Mouse (Mus musculus): ENCODE results near the gene Rab3b. TPM values are rescaled to one million over a fixed set of nuclear protein-coding genes. Genes with fewer than 3 reads are reported as not detected.
A peak's percentile ranks its signal among the peaks of the same experiment; 100 is the strongest.

Gene Rab3b
- polyA plus RNA-seq, 1 experiment from 2014 or later = 29.5 TPM

DNA sequence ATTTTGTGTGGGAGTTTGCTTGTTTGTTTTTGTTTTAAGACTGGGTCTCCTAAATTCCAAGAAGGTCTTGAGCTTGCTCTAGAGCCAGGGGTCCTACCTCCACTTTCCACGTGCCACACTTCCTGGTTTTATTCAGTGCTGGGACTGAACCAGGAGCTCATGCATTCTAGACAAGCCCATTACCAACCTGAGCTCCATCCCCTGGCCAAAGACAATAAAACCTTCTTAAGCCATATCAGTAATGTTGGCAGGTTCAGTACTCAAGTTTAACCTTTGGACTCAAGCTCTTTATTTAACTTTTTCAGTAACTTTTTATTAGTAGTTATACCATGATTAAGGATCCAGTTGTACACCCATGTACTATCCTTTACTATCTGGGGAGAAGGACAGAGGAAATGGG is 54.3 kb downstream of the Rab3b start:
- Histone ChIP-seq H3K9me3 (no peaks in the 10 kb centered on the region), H3K4me2 (replicated peaks) (no peak overlapping the region), H3K27ac (replicated peaks) (no peak overlapping the region), H3K9ac (replicated peaks) (no peak overlapping the region), H3K27me3 (peaks cover 33% of the 10 kb centered on the region), H3K4me3 (no peak overlapping the region), H3K36me3 (no peaks in the 10 kb centered on the region), H3K4me1 (peaks cover 3% of the 10 kb centered on the region)
- 69% methylated on average over 1 of the region's 1 CpGs for WGBS
- no peak for ATAC-seq (ENCODE audit: low FRiP score, low read depth)

DNA sequence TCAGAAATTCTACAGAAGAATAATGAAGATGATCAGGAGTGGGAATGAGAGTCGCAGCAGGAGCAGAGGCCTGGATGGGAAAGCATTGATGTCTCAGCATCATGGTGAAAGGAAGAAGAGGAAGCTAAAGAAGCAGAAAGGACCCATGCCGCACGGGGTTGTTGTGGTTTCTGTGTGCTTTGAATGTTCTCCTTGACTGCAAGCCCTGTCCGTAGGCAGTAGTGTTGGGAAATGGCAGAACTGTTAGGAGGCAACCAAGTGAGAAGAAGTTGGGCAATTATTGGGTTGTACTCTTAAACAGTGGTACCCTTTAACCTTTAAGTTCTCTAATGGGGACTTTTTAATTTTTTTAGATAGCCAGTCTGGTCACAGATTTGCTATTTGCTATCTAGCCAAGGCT is 56.0 kb downstream of the Rab3b start:
- H3K4me3 ChIP-seq = no peak overlapping the region
- H3K9me3 ChIP-seq = no peaks in the 10 kb centered on the region
- H3K27ac ChIP-seq (replicated peaks) = no peak overlapping the region
- no peak overlapping the region for H3K9ac ChIP-seq (replicated peaks)
- 91% methylated on average over 4 of the region's 4 CpGs for WGBS
- no peak overlapping the region for H3K4me2 ChIP-seq (replicated peaks)
- H3K27me3 ChIP-seq = peaks cover 50% of the 10 kb centered on the region
- peaks cover 10% of the 10 kb centered on the region for H3K4me1 ChIP-seq
- no peak for ATAC-seq (ENCODE audit: low FRiP score, low read depth)
- no peaks in the 10 kb centered on the region for H3K36me3 ChIP-seq

DNA sequence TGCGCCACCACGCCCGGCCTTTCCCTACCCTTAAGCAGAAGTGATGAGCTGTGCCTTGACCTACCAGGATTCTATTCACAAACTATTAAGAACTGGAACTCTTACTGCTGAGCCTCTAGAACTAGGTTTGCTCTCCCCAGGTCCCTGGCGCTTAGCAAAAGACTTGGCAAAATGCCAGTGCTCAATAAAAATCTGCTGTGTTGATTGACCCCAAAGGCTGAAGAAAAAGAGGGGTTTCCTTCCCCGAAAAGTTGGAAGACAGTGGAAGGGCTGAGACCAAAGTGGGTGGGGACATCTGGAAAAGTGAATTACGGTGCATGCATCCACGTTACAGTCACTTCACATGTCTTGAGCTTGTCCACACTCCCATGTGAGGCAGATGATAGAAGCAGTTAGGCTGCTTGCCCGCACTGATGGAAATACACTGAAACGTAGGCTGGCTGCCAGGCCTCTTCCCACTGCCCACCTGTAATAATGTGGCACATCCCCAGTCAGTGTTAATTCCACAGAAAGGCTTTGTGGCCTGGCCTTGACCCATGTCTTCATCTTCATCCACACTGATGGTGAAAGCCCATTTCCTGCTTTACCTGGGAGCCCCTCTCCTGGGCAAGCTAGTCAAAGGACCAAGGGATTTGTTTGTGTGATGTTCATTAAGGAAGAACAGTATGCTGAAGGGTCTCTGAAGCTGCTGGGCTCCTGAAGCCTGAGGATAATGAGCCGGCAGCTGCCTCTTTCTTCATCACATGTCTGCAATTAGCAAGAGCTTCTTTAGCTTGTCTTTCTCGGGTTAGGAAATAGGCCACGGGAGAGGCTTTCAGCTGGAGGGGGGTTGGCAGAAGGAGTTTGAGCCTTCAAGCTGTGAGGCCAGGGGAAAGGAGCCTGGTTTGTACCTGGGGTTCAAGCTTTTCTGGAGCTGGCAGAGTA is 59.2 kb downstream of the Rab3b start:
- WGBS = 68% methylated on average over 12 of the region's 12 CpGs
- 0 out of 2 replicates have a peak, but pooled peaks have one; percentile 23 for ATAC-seq (ENCODE audit: low FRiP score, low read depth)
- peaks cover 21% of the 10 kb centered on the region for H3K4me1 ChIP-seq
- H3K36me3 ChIP-seq = no peaks in the 10 kb centered on the region
- no peak overlapping the region for H3K4me3 ChIP-seq
- H3K27ac ChIP-seq (replicated peaks) = no peak overlapping the region; the same call in 1 of the 2 replicates
- H3K9ac ChIP-seq (replicated peaks) = no peak overlapping the region
- no peaks in the 10 kb centered on the region for H3K9me3 ChIP-seq
- H3K27me3 ChIP-seq = peaks cover 74% of the 10 kb centered on the region
- H3K4me2 ChIP-seq (replicated peaks) = no peak overlapping the region

DNA sequence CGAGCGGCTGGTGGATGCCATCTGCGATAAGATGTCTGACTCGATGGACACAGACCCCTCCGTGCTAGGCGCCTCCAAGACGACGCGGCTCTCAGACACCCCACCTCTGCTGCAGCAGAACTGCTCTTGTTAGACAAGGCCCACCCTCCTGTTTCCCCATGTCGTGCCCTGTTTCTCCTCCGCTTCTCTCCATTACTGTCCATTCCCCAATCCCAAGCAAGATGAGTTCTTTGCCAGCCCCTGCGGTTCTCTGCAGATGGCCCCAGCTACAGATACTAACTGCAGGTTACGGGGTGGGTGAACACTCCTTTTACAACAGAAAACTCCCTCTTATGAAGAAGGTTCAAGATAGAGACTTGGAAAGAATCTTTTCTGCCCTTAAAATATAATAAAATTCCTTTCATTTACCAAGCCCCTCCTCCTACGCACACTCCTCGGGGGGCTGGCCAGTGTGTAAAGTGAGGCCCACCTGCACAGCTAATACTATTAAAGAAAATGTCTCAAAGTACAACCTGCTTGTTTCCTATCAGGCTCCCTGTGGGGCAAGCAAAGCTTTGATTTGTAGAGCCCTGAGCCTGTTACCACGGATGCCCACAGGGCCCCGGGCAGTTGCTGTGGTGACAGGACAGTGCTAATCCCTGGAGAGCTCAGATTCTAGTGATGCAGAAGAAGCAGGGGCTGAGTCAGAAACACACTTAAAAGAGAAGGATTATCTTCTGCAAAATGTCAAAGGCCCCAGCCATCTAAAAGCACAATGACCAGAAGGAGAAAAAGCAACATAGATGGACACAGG is 62.0 kb downstream of the Rab3b start:
- Histone ChIP-seq H3K36me3 (no peaks in the 10 kb centered on the region), H3K9ac (replicated peaks) (0 out of 2 replicates have a peak overlapping the region, but pooled peaks have one; percentile 15), H3K9me3 (no peaks in the 10 kb centered on the region), H3K27me3 (peaks cover 86% of the 10 kb centered on the region), H3K27ac (replicated peaks) (no peak overlapping the region; the same call in 1 of the 2 replicates), H3K4me2 (replicated peaks) (no peak overlapping the region), H3K4me1 (peaks cover 21% of the 10 kb centered on the region), H3K4me3 (no peak overlapping the region)
- peak; percentile 58; the same call in 1 of the 2 replicates for ATAC-seq (ENCODE audit: low FRiP score, low read depth)
- 54% methylated on average over 17 of the region's 17 CpGs for WGBS

DNA sequence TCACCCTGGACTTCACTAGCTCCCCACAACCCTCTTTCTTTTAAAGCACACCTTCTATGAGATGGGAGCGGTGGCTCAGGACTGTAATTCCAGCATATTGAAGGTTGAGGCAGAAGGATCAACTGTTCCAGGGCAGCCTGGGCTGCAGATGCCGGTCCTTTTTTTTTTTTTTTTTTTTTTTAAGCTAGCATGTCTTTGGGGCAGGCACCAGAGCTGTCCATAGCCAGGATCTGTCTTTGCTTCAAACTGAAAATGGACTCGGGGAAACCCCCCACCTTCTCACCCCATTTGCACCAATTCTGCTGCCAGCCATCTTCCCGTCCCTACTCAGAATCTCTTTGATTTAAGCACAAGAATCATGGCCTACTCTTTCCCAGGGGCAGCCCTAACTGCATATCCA is 63.3 kb downstream of the Rab3b start:
- Histone ChIP-seq H3K36me3 (no peaks in the 10 kb centered on the region), H3K27ac (replicated peaks) (no peak overlapping the region), H3K4me3 (no peak overlapping the region), H3K4me2 (replicated peaks) (no peak overlapping the region), H3K9ac (replicated peaks) (no peak overlapping the region), H3K4me1 (peaks cover 21% of the 10 kb centered on the region), H3K9me3 (no peaks in the 10 kb centered on the region), H3K27me3 (peaks cover 76% of the 10 kb centered on the region)
- 85% methylated on average over 4 of the region's 4 CpGs for WGBS
- ATAC-seq (ENCODE audit: low FRiP score, low read depth) = no peak

DNA sequence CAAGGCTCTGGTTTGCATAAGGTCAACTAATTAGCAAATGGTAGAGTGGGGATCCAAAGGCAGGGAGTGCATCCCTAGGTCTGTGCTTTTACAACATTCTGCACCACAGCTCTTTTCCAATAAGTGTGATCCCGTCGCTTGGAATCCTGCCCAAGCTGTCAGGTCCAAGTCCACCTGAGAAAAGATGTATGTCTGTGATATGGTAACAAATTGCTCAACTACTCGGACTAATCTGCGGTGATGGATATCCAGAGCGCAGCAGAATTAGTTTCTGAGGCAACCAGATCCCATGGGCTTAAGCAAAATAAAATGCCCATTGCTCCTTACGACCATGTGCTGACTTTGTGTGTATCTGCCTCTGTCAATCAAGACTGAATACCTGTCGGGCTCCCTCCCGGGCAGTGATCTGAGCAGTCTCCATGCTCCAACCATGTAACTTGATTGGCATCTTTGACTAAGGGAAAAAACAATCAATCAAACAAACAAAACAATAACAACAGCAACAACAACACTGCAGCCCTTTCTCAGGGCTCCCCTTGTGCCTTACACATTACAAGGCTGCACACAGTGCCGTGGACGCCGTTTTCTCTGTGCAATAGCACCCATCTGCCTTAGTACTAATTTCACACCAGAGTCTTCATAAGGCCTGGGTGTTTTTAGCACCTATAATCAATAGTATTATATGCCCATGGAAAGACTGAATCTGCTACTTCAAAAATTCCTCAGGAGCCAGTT is 64.3 kb downstream of the Rab3b start:
- 78% methylated on average over 11 of the region's 11 CpGs for WGBS
- ATAC-seq (ENCODE audit: low FRiP score, low read depth) = no peak
- Histone ChIP-seq H3K4me1 (peaks cover 18% of the 10 kb centered on the region), H3K9ac (replicated peaks) (no peak overlapping the region), H3K27me3 (peaks cover 68% of the 10 kb centered on the region), H3K4me3 (no peak overlapping the region), H3K9me3 (no peaks in the 10 kb centered on the region), H3K36me3 (no peaks in the 10 kb centered on the region), H3K4me2 (replicated peaks) (no peak overlapping the region), H3K27ac (replicated peaks) (no peak overlapping the region)

DNA sequence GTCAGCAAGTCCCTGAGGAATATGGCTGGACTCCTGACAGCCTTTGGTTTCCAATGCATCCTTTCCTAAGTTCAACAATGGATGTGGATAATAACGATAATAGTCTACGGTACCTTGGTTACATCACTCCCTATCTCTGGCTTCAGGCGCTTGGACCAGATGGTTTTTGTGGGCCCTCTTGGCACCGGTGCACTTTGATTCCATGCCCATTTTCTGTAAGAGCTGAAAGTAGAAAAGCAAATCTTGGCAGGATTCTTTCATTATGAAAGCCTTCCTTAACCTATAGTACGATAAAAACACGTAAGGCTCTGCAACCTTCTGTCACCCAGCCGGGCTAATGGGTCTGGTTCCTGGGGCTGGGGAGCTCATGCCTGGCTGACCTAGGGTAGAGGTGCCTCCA is 70.3 kb downstream of the Rab3b start:
- ATAC-seq (ENCODE audit: low FRiP score, low read depth) = no peak
- no peaks in the 10 kb centered on the region for H3K4me1 ChIP-seq
- no peak overlapping the region for H3K27ac ChIP-seq (replicated peaks)
- no peak overlapping the region for H3K4me2 ChIP-seq (replicated peaks)
- 95% methylated on average over 7 of the region's 7 CpGs for WGBS
- peaks cover 25% of the 10 kb centered on the region for H3K27me3 ChIP-seq
- H3K9ac ChIP-seq (replicated peaks) = no peak overlapping the region
- H3K36me3 ChIP-seq = no peaks in the 10 kb centered on the region
- H3K4me3 ChIP-seq = no peak overlapping the region
- H3K9me3 ChIP-seq = no peaks in the 10 kb centered on the region

DNA sequence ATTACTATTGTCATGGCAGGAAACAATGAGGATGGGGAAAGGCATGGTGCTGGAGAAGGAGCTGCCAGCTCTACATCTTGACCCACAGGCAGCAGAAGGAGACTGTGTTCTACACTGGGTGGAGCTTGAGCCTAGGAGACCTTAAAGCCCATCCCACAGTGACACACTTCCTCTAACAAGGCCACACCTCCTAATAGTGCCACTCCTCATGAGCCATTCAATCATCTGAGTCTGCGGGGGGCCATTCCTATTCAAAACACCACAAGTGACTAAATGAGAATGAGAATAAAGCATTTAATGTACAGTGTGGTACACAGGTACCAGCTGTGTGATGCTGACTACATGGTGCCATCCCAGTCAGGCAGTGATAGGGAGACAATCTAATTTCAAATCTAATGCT is 71.3 kb downstream of the Rab3b start:
- Histone ChIP-seq H3K9ac (replicated peaks) (no peak overlapping the region), H3K27ac (replicated peaks) (no peak overlapping the region), H3K4me2 (replicated peaks) (no peak overlapping the region), H3K36me3 (no peaks in the 10 kb centered on the region), H3K27me3 (peaks cover 16% of the 10 kb centered on the region; the same call in 1 of the 2 replicates), H3K4me1 (no peaks in the 10 kb centered on the region), H3K4me3 (no peak overlapping the region), H3K9me3 (no peaks in the 10 kb centered on the region)
- ATAC-seq (ENCODE audit: low FRiP score, low read depth) = no peak
- WGBS = 100% methylated on average over 1 of the region's 1 CpGs

DNA sequence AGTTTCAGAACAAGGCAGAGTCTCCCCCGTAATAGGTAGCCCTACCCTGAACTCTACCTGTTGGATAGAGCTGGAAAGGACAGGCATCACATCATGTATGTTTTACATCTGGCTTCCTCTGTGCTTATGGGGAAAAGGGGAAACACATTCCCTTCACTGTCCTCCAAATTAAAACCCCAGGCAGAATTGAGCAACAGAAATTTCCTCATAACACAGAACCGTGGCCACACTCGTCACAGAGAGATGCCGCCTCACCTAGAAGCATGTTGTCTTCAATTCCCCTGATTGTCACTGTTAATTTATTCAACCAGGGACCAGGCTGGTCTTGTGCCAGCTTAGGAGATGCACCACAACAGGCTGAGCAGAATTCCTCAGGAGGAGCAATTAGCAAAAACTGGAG is 72.8 kb downstream of the Rab3b start:
- 91% methylated on average over 4 of the region's 4 CpGs for WGBS
- H3K4me3 ChIP-seq = no peak overlapping the region

DNA sequence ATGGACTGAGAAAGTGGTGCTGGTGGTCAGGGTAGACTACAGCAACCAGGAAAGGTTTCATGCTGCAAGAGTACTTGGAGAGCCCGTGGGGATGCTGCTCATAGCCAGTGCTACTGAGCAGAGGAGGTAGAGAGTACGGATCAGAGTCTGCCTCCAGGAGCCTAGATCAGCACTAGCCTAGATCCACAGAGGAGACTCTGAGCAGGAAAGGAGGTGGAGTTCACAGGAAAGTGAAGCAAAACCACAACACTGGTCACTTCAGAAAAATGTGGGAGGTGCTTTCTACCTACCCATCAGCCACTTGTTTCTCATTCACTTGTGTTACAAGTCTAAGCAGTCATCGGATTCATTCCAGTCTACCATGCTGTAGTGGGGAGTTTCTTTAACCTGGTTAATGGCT is 80.8 kb downstream of the Rab3b start:
- Histone ChIP-seq H3K27ac (replicated peaks) (no peak overlapping the region), H3K36me3 (no peaks in the 10 kb centered on the region), H3K9me3 (no peaks in the 10 kb centered on the region), H3K27me3 (no peaks in the 10 kb centered on the region), H3K4me1 (no peaks in the 10 kb centered on the region), H3K4me3 (no peak overlapping the region), H3K4me2 (replicated peaks) (no peak overlapping the region), H3K9ac (replicated peaks) (no peak overlapping the region)
- ATAC-seq (ENCODE audit: low FRiP score, low read depth) = no peak
- 86% methylated on average over 3 of the region's 3 CpGs for WGBS

More for the DNA sequence above, 72.8 kb downstream of the Rab3b start:
- Histone ChIP-seq H3K4me2 (replicated peaks) (no peak overlapping the region), H3K9ac (replicated peaks) (no peak overlapping the region), H3K4me1 (no peaks in the 10 kb centered on the region), H3K9me3 (no peaks in the 10 kb centered on the region), H3K27me3 (0 out of 2 replicates have a peak, but pooled peaks cover 9% of the 10 kb centered on the region), H3K36me3 (no peaks in the 10 kb centered on the region), H3K27ac (replicated peaks) (no peak overlapping the region)
- no peak for ATAC-seq (ENCODE audit: low FRiP score, low read depth)

DNA sequence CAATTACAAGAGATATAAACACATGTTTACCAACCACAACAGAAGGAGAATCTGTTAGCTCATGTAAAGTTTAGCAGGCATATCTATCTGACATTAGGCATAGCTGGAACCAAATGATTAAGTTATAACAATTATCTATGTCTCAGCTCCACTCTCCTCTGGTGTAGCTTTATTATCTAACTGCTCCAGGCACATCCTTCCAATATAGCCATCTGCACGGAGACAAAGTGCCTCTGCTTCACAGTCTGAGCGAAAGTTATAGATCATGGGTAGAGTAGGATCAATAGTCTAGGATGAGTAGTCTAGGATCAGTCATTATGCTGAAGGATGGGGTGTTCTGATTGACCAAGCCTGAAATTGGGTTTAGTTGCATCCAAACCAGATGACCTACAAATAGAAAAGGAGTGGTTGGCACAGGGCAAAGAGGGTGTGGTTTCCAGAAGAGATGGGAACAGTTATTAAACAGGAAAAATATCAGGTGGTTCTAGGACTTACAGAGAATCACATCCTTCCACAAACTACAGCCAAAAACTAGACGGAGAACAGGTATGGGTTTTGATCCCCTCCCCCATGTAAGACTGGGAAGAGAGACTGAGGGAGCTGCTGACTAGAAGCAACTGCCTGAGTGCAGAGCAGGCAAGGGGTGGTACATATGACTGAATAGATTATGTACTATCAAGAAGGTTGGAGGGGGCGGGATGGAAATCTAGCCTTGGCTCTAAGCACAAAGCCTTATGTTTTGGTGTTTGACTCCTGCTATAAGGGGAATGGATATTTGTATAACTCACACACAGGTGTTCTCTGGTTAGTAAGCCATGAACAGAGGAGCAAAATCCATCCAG is 82.0 kb downstream of the Rab3b start:
- no peak overlapping the region for H3K4me3 ChIP-seq
- H3K4me1 ChIP-seq = no peaks in the 10 kb centered on the region
- H3K36me3 ChIP-seq = no peaks in the 10 kb centered on the region
- no peak overlapping the region for H3K27ac ChIP-seq (replicated peaks)
- no peaks in the 10 kb centered on the region for H3K9me3 ChIP-seq
- H3K9ac ChIP-seq (replicated peaks) = no peak overlapping the region
- WGBS = 90% methylated on average over 4 of the region's 4 CpGs
- no peak for ATAC-seq (ENCODE audit: low FRiP score, low read depth)
- H3K27me3 ChIP-seq = no peaks in the 10 kb centered on the region
- H3K4me2 ChIP-seq (replicated peaks) = no peak overlapping the region

Data from midbrain, embryonic 12.5 days (tissue).